Mouse (Mus musculus): ENCODE measurements at regions not wholly inside any gene's neighbourhood (a gene's known extent, or its start where the extent isn't known, plus 50 kb on each side); places are given as distances from the start of the nearest gene placed in this dataset.

GRCm38 (mm10) chr19:6684921-6685320 lies 142.1 kb upstream of the Slc22a12 start:
- DNase-seq (ENCODE audit: low read depth, low spot score): no peak

GRCm38 (mm10) chr19:6679392-6680307 lies 136.8 kb upstream of the Slc22a12 start:
- no peak for DNase-seq (ENCODE audit: low read depth, low spot score)

- no peak for DNase-seq (ENCODE audit: low read depth, low spot score)
These were observed 134.7 kb upstream of the Slc22a12 start for GRCm38 (mm10) chr19:6677511-6677910.

DNA sequence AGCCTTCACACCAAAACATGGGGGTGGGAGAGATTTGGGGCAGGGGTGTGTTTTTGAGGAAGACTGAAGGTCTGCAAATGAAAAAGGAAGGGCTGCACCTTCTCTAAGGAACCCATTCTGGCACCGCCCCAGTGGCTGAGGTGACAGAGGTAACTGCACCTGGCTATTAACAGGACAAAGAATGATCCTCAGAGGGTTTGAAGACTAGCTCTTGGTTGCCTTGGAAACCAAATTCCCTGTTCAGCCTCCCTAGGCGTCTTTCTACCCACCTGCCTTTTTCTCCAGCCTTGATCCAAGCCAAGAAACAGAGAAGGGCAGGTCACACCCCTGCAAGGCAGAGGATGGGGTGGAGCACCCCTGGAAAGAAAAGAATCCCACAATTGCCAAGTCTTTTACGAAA lies 132.8 kb upstream of the Slc22a12 start:
- DNase-seq (ENCODE audit: low read depth, low spot score): peak; percentile 73

GRCm38 (mm10) chr19:6671696-6672095 lies 128.9 kb upstream of the Slc22a12 start:
- no peak for DNase-seq (ENCODE audit: low read depth, low spot score)

DNA sequence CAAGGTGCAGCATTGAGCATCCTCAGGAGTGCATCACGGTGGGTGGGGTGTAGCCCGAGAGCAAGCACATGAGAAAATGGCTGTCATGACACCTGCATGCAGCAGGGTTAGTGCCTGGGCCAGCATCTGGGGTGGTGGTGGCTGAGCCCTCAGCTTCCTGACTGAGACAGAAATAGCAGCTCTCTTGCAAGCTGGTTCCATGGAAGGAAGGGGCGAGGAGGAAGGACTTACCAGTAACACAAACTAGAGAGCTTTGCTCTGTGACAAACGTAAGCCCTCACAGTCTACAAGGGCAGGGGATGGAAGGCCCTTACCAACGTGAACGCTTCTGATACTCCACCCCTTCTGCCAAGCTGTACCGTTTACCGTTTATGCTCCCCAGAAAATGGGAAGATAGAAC lies 127.0 kb upstream of the Slc22a12 start:
- DNase-seq (ENCODE audit: low read depth, low spot score): no peak

- DNase-seq (ENCODE audit: low read depth, low spot score): no peak
These were observed 125.7 kb upstream of the Slc22a12 start for GRCm38 (mm10) chr19:6668545-6668944.

DNA sequence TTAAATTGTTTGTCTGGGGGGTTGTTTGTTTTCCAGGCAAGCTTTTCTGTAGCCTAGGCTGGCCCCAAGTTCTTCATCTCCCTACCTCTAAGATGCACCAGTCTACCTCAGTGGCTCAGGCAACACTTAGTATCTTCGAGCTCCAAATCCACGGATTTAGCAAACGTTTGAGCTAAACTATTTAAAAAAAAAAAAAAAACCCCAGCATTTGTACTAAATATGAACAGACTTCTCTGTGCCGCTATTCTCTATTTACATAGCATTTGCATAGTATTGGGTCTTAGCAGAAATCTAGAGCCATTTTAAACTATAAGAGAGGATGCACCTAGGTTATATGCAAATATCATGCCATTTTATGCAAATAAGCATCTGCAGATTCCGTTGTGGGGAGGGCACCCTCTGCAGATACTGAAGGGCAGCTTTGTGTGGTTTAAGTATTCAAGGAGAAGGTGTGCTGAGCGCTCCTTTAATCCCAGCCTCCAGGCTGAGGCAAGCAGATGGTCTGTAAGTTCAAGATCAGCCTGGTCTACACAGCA lies 123.4 kb upstream of the Slc22a12 start:
- DNase-seq (ENCODE audit: low read depth, low spot score): no peak

- no peak for DNase-seq (ENCODE audit: low read depth, low spot score)
These were observed 122.6 kb upstream of the Slc22a12 start for GRCm38 (mm10) chr19:6665264-6666054.

DNA sequence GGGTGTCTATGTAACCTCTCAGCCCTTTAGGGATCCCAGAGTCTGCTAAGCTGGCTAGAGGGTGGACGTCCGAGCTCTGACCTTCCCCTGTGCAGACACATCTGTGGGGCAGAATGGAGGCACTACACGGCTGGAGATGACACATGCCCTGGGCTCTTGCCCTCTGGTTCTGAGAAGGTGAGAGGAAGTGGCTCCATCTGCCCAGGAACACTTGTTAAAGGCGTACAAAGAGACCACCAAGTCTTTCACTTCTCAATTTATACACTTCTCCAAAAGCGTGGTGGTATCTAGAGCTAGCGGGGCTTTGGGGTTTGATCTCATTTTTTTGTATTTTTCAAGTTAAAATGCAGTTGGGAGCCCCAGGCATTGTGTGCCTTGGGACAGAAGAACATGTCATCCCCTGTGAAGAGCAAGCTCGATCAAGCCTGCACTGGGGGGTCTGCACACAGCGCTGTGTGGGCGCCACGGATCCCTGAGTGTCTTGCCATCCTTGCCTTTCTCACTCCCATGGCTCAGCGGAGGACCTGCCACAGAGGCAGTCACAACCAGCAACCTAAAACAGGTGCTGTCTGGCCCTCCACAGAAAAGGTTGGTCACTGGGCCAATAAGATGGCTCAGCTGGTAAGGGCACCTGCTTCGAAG lies 121.6 kb upstream of the Slc22a12 start:
- DNase-seq (ENCODE audit: low read depth, low spot score): no peak

GRCm38 (mm10) chr19:6663391-6663790 lies 120.6 kb upstream of the Slc22a12 start:
- peak; percentile 70 for DNase-seq (ENCODE audit: low read depth, low spot score)

DNA sequence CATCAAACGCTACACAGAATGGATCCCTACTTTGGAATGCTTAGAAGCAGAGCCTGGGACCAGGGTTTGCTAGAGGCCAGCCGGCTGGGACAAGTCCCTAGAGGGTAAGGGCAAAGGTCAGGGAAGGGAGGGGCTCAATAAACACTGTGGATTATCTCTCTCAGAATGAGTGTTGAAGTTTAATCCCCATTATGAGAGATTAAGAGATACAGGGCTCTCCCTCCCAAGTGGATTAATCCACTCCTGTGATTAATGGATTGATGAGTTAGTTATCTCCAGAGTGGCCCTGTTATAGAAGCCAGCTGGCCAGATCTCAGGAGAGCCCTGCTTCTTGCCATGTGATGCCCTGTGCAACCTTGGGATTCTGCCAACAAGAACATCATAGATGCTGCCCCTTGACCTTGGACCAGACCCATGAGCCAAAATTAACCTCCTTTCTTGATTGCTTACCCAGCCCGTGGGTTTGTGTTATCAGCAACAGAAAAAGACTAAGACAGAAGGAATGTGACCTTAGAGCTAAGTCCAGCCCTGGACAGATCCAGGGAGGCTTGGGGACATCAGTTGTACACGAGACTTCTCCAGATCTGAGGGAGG lies 119.6 kb upstream of the Slc22a12 start:
- no peak for DNase-seq (ENCODE audit: low read depth, low spot score)

GRCm38 (mm10) chr19:6661508-6661871 lies 118.7 kb upstream of the Slc22a12 start:
- DNase-seq (ENCODE audit: low read depth, low spot score): no peak

DNA sequence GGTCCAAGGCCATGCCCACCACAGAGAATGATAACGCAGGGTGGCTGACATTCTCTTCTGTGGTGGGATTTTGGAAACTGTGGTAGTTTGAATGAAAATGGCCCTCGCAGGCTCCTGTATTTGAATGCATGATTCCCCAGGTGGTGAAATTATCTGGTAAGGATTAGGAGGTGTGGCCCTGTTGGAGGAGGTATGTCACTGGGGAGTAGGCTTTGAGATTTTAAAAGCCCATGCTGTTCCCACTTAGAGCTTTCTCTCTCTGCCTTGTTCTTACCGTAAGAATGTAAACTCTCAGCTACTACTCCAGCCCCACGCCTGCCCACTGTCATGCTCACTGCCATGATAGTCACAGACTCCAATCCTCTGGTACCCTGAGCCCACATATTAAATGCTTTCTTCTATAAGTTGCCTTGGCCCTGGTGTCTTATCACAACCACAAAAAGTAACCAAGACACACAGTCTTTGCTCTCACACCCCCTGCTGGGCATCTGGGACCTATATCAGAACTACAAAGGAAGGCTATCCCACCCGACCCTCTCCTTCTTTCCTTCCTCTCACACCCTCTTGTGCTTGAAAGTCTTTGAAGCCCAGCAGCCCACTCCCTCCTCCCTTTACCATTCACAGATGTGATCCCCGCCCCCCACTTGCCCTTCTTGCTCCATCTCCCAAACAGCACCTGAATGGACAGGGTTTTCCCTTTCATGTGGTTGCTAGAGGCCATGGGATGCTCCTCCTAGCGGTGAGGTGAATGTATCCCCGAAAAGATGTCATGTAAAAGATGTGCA lies 118.1 kb upstream of the Slc22a12 start:
- DNase-seq (ENCODE audit: low read depth, low spot score): peak; percentile 73

DNA sequence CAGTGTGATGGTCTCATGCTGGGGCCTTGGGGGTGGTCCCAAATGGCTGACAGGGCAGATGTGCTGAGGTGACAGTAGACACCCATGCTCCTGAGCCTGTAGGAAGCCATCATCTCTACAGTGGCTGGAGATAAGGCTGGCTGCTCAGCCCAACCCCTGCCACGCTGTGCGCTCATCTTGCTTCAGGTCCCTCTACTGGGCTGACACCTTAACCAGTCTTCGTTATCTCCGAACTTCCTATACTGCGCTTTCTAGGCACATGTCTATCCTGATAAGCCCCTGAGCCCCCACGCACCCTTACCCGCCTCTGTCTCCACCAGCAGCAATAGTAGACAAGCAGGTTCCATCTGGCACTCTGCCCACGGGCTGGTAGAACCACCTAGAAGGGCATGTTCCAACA lies 117.3 kb upstream of the Slc22a12 start:
- no peak for DNase-seq (ENCODE audit: low read depth, low spot score)

DNA sequence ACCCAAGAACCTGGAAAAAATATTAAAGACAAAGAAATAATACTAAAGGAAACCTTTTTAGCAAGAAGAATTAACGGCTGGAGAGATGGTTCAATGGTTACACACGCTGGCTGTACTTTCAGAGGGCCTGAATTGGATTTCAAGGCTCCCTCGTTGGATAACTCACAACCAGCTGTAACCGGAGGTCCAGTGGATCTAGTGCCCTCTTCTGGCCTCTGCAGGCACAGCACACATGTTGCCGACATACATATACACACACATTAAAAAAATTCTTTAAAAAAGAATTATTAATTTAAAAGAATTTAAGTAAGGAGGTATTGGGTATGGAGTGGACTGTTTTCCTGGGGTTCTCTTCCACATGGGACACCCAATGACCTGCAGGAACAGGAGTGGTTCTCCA lies 111.7 kb upstream of the Slc22a12 start:
- no peak for DNase-seq (ENCODE audit: low read depth, low spot score)

DNA sequence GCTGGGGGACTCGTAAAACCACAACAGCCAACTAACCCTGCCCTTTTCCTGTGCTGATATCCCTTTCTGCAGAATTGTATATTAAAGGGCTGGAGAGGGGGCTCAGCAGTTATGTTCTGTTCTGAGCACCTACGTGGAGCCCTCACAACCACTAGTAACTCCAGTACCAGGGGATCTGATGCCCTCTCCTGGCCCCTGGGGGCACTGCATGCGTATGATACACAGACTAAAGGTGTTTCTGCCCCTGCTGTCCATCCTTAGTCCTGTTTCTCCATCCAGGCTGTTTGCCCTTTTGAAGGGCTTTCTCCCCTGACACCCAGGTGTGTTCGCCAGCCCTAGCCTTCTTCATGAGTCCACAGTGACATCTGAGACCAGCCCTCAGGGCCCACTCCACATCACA lies 109.9 kb upstream of the Slc22a12 start:
- DNase-seq (ENCODE audit: low read depth, low spot score): no peak

DNA sequence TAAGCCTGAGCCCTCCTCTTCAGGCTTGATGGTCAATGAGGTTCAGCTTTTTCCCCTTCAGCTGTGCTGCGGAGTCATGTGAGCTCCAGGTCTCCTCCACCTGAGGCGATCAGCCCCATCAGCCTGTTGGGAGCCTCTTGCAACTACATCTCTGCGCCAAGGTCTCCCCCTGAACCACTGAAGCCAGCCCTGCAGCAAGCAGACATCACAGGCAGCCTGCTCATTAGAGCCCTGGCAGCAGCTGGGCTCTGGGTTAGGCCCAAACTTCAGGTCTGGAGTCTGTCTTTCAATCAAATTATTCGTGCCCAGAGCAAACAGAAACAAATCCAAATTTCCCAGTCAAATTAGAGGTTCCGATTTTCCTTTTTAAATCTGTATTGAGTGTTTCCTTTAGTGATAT lies 108.4 kb upstream of the Slc22a12 start:
- no peak for DNase-seq (ENCODE audit: low read depth, low spot score)

GRCm38 (mm10) chr19:6649885-6650284 lies 107.1 kb upstream of the Slc22a12 start:
- no peak for DNase-seq (ENCODE audit: low read depth, low spot score)

GRCm38 (mm10) chr19:6647686-6648085 lies 104.9 kb upstream of the Slc22a12 start:
- DNase-seq (ENCODE audit: low read depth, low spot score): no peak

- no peak for DNase-seq (ENCODE audit: low read depth, low spot score)
These were observed 104.4 kb upstream of the Slc22a12 start for GRCm38 (mm10) chr19:6647216-6647615.
